Mouse (Mus musculus) megakaryocyte progenitor cell, adult 5-6 weeks (primary cell): ENCODE measurements around the gene Pfn3. TPM values are rescaled to one million over a fixed set of nuclear protein-coding genes. Genes with fewer than 3 reads are reported as not detected.

ENCODE experiments used
- ATAC-seq: replicated peaks from 2 replicates; pipeline ENCODE4 v1.8.0; 2016; ENCODE audit warnings: mild to moderate bottlenecking, moderate TSS enrichment, inconsistent platforms; ENCODE audit not compliant: poor library complexity
- total RNA-seq, 2 experiments: library from RNA; stranded (forward) in 1 of 2; stranded (reverse) in 1 of 2; fragments of 157-497, 149-512 nt in 1 of 2; fragments of 200-1000 nt in 1 of 2; gene quantifications; 2 replicates each; pipeline versions ENCODE4 v1.2.3 to v1.2.4; 2015 to 2017

Gene Pfn3
- total RNA-seq, 2 experiments from 2014 or later, result not detected

- peak; percentile 57 for ATAC-seq
Measured at GRCm38 (mm10) chr13:55431889-55432685, 17.1 kb upstream of the Pfn3 start.

- no peak for ATAC-seq
Measured at GRCm38 (mm10) chr13:55430566-55430965, 15.5 kb upstream of the Pfn3 start.

GRCm38 (mm10) chr13:55429226-55429888 is 14.3 kb upstream of the Pfn3 start:
- peak; percentile 91 for ATAC-seq

GRCm38 (mm10) chr13:55426613-55427012 is 11.6 kb upstream of the Pfn3 start, which contains the start of gene F12:
TSS of gene F12 (minus strand) at chr13:55426793.
- no peak for ATAC-seq

- ATAC-seq, result peak; percentile 73
Measured at GRCm38 (mm10) chr13:55420933-55421800, 6.1 kb upstream of the Pfn3 start.

- ATAC-seq, result no peak; the same call in 1 of the 2 replicates
Measured at GRCm38 (mm10) chr13:55420018-55420932, 5.2 kb upstream of the Pfn3 start.

GRCm38 (mm10) chr13:55419142-55419541 is 4.1 kb upstream of the Pfn3 start:
- ATAC-seq, result no peak

GRCm38 (mm10) chr13:55418004-55418403 is 3.0 kb upstream of the Pfn3 start:
- ATAC-seq, result peak; percentile 69

GRCm38 (mm10) chr13:55413333-55413732 is 1.7 kb downstream of the Pfn3 start:
- ATAC-seq, result peak; percentile 82

- ATAC-seq, result peak; percentile 71
Measured at GRCm38 (mm10) chr13:55412643-55413307, 2.3 kb downstream of the Pfn3 start.

- ATAC-seq, result no peak
Measured at GRCm38 (mm10) chr13:55411826-55412225, 3.2 kb downstream of the Pfn3 start.

GRCm38 (mm10) chr13:55408546-55409120 is 6.4 kb downstream of the Pfn3 start:
- no peak for ATAC-seq

- ATAC-seq, result no peak
Measured at GRCm38 (mm10) chr13:55407341-55407740, 7.7 kb downstream of the Pfn3 start.

- peak; percentile 65 for ATAC-seq
Measured at GRCm38 (mm10) chr13:55405783-55406390, 9.1 kb downstream of the Pfn3 start.

GRCm38 (mm10) chr13:55404853-55405782 is 9.9 kb downstream of the Pfn3 start:
- peak; percentile 90 for ATAC-seq

GRCm38 (mm10) chr13:55403935-55404852 is 10.8 kb downstream of the Pfn3 start:
- peak; percentile 45 for ATAC-seq

- ATAC-seq, result no peak
Measured at GRCm38 (mm10) chr13:55403266-55403665, 11.8 kb downstream of the Pfn3 start.
